Mouse (Mus musculus): ENCODE results near the gene Pgbd1. TPM values are rescaled to one million over a fixed set of nuclear protein-coding genes. Genes with fewer than 3 reads are reported as not detected.
A peak's percentile ranks its signal among the peaks of the same experiment; 100 is the strongest.

Gene Pgbd1
- polyA plus RNA-seq, 1 experiment from 2014 or later: 4.9 TPM

DNA sequence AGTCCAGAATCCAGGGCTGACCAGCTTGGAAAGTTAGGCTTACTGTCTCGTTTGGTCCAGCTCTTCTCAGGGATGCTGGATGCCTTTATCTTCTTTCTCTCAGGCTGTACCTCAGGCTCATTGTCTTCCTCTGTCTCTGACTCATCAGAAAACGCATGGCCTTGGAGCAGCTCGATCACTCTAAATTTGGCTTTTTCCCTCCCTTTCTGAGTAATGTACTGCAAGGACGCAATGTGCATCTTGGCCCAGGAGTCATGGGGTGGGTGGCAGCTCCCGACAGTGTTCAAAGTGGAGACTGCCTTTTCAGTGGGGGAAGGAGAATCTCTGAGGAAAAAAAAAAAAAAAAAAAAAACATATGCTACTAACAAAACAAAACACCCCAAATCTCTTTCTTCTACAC lies 17.6 kb downstream of the Pgbd1 start:
- Histone ChIP-seq H3K36me3 (ENCODE audit: control insufficient read depth, insufficient read depth, low read length) (no peaks in the 10 kb centered on the region), H3K27me3 (ENCODE audit: control insufficient read depth, insufficient read depth, low read length) (no peaks in the 10 kb centered on the region), H3K4me2 (replicated peaks; ENCODE audit: low read depth, low read length) (no peak overlapping the region), H3K9me3 (ENCODE audit: control insufficient read depth, low read length) (no peaks in the 10 kb centered on the region), H3K4me1 (ENCODE audit: control insufficient read depth, insufficient read depth, low read length) (no peaks in the 10 kb centered on the region), H3K4me3 (ENCODE audit: low read length) (no peak overlapping the region), H3K27ac (ENCODE audit: low read depth, low read length) (no peak overlapping the region), H3K9ac (ENCODE audit: low read depth, low read length) (no peak overlapping the region)
- 61% methylated on average over 5 of the region's 5 CpGs for WGBS
- ATAC-seq (ENCODE audit: low FRiP score, low TSS enrichment): no peak

DNA sequence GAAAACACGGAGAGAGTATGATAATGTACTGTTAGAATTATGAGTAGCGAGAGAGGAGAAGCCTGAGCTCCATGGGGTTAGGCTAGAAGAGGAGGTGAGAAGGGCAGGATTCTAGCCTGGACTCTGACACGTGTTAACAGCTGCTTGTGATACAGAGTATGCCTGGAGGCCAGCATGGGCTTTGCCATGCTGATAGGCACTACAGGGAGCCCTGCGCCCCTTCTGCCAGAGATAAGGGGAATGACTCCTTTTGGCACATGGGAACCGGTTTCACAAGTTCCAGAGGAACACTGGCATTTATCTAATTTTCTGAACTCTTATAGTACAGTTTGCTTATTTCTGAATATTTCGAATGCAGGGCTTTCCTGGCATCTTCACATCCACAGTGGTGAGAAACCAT lies 22.0 kb downstream of the Pgbd1 start:
- Histone ChIP-seq H3K4me1 (ENCODE audit: control insufficient read depth, insufficient read depth, low read length) (no peaks in the 10 kb centered on the region), H3K4me3 (ENCODE audit: low read length) (no peak overlapping the region), H3K27ac (ENCODE audit: low read depth, low read length) (no peak overlapping the region), H3K27me3 (ENCODE audit: control insufficient read depth, insufficient read depth, low read length) (no peaks in the 10 kb centered on the region), H3K9ac (ENCODE audit: low read depth, low read length) (no peak overlapping the region), H3K4me2 (replicated peaks; ENCODE audit: low read depth, low read length) (no peak overlapping the region), H3K36me3 (ENCODE audit: control insufficient read depth, insufficient read depth, low read length) (no peaks in the 10 kb centered on the region), H3K9me3 (ENCODE audit: control insufficient read depth, low read length) (no peaks in the 10 kb centered on the region)
- ATAC-seq (ENCODE audit: low FRiP score, low TSS enrichment): no peak
- 70% methylated on average over 6 of the region's 6 CpGs for WGBS

DNA sequence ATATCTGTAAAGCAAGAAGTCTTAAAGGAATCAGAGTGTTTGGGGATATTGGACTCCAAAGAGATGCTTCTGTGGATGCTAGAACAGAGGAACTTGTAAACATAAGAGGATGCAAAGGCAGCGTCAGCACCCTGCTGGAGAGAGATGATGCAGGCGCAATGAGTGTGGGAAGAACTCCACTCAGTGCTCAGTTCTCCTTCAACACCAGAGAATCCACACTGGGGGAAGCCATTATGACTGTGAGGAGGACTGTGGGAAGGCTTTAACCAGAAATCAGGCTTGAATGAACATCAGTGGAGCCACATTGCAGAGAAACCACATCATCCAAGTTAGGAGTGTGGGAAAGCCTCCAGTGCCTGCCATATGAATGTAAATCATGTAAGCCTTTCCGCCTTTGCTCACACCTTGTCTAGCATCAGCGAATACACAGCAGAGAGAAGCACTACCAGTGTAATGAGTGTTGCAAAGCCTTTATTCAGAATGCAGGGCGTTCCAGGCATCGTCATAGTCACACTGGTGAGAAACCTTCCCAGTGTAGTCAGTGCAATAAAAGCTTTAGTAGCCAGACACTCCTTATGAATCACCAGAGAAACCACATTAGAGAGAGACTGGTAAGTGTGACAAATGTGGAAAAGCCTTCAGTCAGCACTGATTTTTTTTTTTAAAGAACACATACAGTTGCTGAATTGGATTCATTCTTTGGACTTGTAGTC lies 23.4 kb downstream of the Pgbd1 start:
- Histone ChIP-seq H3K9ac (ENCODE audit: low read depth, low read length) (no peak overlapping the region), H3K36me3 (ENCODE audit: control insufficient read depth, insufficient read depth, low read length) (no peaks in the 10 kb centered on the region), H3K27ac (ENCODE audit: low read depth, low read length) (no peak overlapping the region), H3K4me3 (ENCODE audit: low read length) (no peak overlapping the region), H3K4me2 (replicated peaks; ENCODE audit: low read depth, low read length) (no peak overlapping the region), H3K27me3 (ENCODE audit: control insufficient read depth, insufficient read depth, low read length) (no peaks in the 10 kb centered on the region), H3K4me1 (ENCODE audit: control insufficient read depth, insufficient read depth, low read length) (no peaks in the 10 kb centered on the region), H3K9me3 (ENCODE audit: control insufficient read depth, low read length) (no peaks in the 10 kb centered on the region)
- no peak for ATAC-seq (ENCODE audit: low FRiP score, low TSS enrichment)
- WGBS: 65% methylated on average over 6 of the region's 6 CpGs

DNA sequence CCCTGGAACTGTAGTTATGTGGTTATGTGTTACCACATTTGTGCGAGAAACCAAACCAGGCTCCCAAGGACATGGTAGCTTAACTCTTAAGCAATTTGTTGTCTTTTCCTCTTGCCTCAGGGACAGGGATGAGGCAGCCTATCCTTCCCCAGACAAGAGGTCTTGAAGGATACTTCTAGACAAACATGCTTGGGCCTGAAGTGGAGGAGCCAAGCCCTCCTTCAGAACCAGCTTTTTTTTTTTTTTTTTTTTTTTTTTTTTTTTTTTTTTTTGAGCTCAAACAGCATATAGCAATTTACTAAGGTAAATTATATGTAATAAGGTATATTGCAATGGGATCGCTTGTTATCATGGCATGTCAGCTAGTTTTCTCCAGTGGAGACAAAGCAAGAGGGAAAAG lies 25.1 kb downstream of the Pgbd1 start:
- no peak for ATAC-seq (ENCODE audit: low FRiP score, low TSS enrichment)
- WGBS: 87% methylated on average over 2 of the region's 2 CpGs
- Histone ChIP-seq H3K36me3 (ENCODE audit: control insufficient read depth, insufficient read depth, low read length) (no peaks in the 10 kb centered on the region), H3K27ac (ENCODE audit: low read depth, low read length) (no peak overlapping the region), H3K4me1 (ENCODE audit: control insufficient read depth, insufficient read depth, low read length) (no peaks in the 10 kb centered on the region), H3K27me3 (ENCODE audit: control insufficient read depth, insufficient read depth, low read length) (no peaks in the 10 kb centered on the region), H3K9me3 (ENCODE audit: control insufficient read depth, low read length) (no peaks in the 10 kb centered on the region), H3K4me2 (replicated peaks; ENCODE audit: low read depth, low read length) (no peak overlapping the region), H3K4me3 (ENCODE audit: low read length) (no peak overlapping the region), H3K9ac (ENCODE audit: low read depth, low read length) (no peak overlapping the region)

DNA sequence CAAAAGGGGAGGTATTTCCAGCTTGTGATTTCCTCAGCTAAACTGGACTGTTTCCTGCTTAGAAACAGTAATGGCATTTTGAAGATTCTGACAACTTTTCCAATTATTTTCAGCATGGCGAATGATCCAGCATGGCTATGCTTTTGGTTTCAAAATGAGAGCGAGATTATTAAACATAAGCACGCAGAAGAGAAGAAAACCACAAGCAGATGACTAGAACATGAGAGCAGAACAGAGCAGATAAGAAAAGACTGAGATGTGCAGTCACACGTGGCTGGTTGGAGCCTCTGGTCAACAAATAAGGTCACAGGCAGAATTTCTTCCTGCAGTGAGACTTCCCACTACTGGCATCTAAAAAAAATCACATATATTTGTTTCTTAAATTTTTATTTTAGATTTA lies 25.6 kb downstream of the Pgbd1 start:
- Histone ChIP-seq H3K9me3 (ENCODE audit: control insufficient read depth, low read length) (no peaks in the 10 kb centered on the region), H3K4me2 (replicated peaks; ENCODE audit: low read depth, low read length) (no peak overlapping the region), H3K4me1 (ENCODE audit: control insufficient read depth, insufficient read depth, low read length) (no peaks in the 10 kb centered on the region), H3K9ac (ENCODE audit: low read depth, low read length) (no peak overlapping the region), H3K36me3 (ENCODE audit: control insufficient read depth, insufficient read depth, low read length) (no peaks in the 10 kb centered on the region), H3K27me3 (ENCODE audit: control insufficient read depth, insufficient read depth, low read length) (no peaks in the 10 kb centered on the region), H3K27ac (ENCODE audit: low read depth, low read length) (no peak overlapping the region), H3K4me3 (ENCODE audit: low read length) (no peak overlapping the region)
- 83% methylated on average over 4 of the region's 4 CpGs for WGBS
- ATAC-seq (ENCODE audit: low FRiP score, low TSS enrichment): no peak

DNA sequence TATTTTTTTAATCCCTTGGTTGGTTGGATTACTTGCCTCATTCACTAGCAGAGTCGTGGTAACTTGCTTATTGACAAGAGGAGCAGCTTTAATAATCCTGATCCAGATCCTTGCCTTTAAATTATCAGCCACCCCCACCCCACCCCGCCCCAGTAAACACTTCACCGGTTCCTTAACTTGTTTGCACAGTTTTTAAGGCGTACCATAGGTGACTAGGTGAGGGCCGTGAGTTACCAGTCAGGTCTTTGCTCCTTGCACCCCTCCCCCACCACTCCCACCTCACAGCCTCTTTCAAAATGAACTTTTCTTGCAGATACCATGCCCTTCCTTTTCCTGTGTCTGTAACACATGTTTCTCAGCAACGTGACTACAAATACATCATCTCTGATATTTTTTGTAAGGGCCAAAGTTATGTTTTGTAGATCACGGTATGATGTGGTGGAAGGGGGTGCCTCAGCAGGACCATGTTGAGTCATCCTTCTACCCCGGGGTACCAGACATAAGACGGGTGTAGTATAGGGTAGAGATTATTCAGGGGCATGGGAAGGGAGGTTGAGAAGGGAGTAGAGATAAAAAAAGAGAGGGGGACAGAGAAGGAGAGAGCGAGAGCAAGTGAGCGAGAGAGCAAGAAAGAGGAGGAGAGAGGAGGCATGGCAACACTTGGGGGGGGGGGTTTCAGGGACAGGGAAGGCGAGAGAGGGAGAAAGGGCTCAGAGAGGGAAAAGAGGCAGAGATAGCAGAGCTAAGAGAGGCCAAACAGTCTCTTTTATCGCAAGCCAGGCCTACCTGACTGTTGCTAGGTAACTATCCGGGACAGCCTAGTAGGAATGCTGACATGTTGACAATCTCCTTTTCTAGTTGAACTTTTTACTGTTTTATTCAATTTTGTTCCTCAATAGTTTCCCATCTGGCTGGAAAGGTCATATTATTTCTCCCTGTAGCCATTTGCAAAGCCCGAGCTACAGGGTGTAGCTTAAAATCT lies 26.3 kb downstream of the Pgbd1 start:
- H3K4me2 ChIP-seq (replicated peaks; ENCODE audit: low read depth, low read length): no peak overlapping the region
- H3K27ac ChIP-seq (ENCODE audit: low read depth, low read length): no peak overlapping the region
- no peaks in the 10 kb centered on the region for H3K4me1 ChIP-seq (ENCODE audit: control insufficient read depth, insufficient read depth, low read length)
- no peak overlapping the region for H3K9ac ChIP-seq (ENCODE audit: low read depth, low read length)
- no peaks in the 10 kb centered on the region for H3K27me3 ChIP-seq (ENCODE audit: control insufficient read depth, insufficient read depth, low read length)
- no peak for ATAC-seq (ENCODE audit: low FRiP score, low TSS enrichment)
- no peaks in the 10 kb centered on the region for H3K9me3 ChIP-seq (ENCODE audit: control insufficient read depth, low read length)
- 74% methylated on average over 15 of the region's 15 CpGs for WGBS
- H3K4me3 ChIP-seq (ENCODE audit: low read length): no peak overlapping the region
- H3K36me3 ChIP-seq (ENCODE audit: control insufficient read depth, insufficient read depth, low read length): no peaks in the 10 kb centered on the region

DNA sequence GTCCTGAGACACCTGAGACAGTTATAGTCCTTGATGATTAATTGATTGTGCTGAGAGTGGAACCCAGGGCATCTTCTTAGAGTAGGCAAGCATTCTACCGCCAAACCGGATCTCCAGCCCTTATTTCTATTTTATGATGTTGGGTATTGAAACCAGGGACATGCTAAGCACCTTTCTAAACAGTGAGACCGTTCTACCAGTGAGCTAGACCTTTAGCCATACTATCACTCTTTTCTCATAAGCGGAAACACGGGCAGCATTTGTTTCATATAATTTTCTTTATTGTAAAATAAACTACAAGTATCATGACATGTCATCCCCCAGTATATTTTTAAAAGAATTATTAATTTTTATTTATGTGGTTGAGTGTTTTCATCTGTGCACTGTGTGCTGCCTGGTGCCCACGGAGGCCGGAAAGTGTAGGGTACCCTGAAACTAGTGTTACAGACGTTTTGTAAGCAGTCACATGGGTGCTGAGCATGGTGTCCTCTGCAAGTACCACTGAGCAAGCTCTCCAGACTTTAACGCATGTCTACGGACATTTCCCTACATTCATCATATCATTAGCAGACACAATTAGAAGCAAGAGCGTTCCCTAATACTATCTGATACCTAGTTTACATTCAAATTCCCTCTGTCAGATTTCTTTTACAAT lies 31.9 kb downstream of the Pgbd1 start:
- Histone ChIP-seq H3K4me1 (ENCODE audit: control insufficient read depth, insufficient read depth, low read length) (no peaks in the 10 kb centered on the region), H3K36me3 (ENCODE audit: control insufficient read depth, insufficient read depth, low read length) (no peaks in the 10 kb centered on the region), H3K27ac (ENCODE audit: low read depth, low read length) (no peak overlapping the region), H3K4me2 (replicated peaks; ENCODE audit: low read depth, low read length) (peak overlapping the region; percentile 55), H3K9me3 (ENCODE audit: control insufficient read depth, low read length) (no peaks in the 10 kb centered on the region), H3K9ac (ENCODE audit: low read depth, low read length) (peak overlapping the region; percentile 64; the same call in 1 of the 2 replicates), H3K4me3 (ENCODE audit: low read length) (peak overlapping the region; percentile 42), H3K27me3 (ENCODE audit: control insufficient read depth, insufficient read depth, low read length) (no peaks in the 10 kb centered on the region)
- whole genome bisulfite sequencing: 50% methylated on average over 11 of the region's 11 CpGs
- no peak for ATAC-seq (ENCODE audit: low FRiP score, low TSS enrichment)

DNA sequence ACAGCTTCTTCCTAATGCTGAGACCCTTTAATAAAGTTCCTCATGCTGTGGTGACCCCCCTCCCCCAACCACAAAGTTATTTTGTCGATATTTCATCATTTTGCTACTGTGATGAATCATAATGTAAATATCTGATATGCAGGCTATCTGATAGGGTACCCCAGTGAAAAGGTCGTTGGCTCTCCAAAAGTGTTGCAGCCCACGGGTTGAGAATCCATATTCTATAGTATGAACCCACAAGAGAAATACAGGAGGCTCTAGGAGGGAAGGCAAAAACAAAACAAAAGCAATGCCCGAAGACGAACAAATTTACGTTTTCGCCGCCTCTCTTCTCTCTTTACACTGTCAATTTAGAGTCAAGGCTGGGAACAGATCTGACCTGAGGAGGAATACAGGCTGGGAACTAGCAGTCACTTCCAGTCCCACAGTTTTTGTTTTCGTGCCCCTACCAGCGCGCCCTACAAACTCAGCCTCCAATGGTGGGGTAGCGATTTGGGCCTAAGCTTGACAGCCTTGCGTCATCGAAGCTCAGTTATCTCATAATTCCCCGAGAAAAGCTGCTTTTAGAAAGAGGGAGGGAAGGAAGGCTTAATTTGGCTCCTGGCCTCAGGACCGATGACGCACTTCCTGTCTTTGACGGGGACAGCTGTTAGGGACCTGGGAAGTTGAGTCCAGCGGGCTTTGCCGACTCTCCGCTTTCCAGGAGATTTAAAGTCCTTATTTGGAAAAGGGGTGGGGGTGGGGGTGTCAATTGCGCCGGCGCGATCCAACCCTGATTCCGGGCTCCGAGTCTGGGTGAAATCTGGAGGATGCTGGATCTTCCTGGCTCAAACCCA lies 32.7 kb downstream of the Pgbd1 start:
- 3% methylated on average over 27 of the region's 27 CpGs for WGBS
- H3K9me3 ChIP-seq (ENCODE audit: control insufficient read depth, low read length): no peaks in the 10 kb centered on the region
- H3K4me2 ChIP-seq (replicated peaks; ENCODE audit: low read depth, low read length): peak overlapping the region; percentile 55
- H3K4me3 ChIP-seq (ENCODE audit: low read length): peak overlapping the region; percentile 42
- H3K9ac ChIP-seq (ENCODE audit: low read depth, low read length): peak overlapping the region; percentile 64
- H3K36me3 ChIP-seq (ENCODE audit: control insufficient read depth, insufficient read depth, low read length): no peaks in the 10 kb centered on the region
- H3K4me1 ChIP-seq (ENCODE audit: control insufficient read depth, insufficient read depth, low read length): no peaks in the 10 kb centered on the region
- no peaks in the 10 kb centered on the region for H3K27me3 ChIP-seq (ENCODE audit: control insufficient read depth, insufficient read depth, low read length)
- H3K27ac ChIP-seq (ENCODE audit: low read depth, low read length): peak overlapping the region; percentile 57; the same call in 1 of the 2 replicates
- peak; percentile 95 for ATAC-seq (ENCODE audit: low FRiP score, low TSS enrichment)

Measured in kidney, embryonic 14.5 days (tissue).